Mouse (Mus musculus): Measurements from ENCODE around the gene Traf5. TPM values are rescaled to one million over a fixed set of nuclear protein-coding genes. Genes with fewer than 3 reads are reported as not detected.

Gene Traf5
- polyA plus RNA-seq, 1 experiment from 2014 or later: 20.7 TPM

DNA sequence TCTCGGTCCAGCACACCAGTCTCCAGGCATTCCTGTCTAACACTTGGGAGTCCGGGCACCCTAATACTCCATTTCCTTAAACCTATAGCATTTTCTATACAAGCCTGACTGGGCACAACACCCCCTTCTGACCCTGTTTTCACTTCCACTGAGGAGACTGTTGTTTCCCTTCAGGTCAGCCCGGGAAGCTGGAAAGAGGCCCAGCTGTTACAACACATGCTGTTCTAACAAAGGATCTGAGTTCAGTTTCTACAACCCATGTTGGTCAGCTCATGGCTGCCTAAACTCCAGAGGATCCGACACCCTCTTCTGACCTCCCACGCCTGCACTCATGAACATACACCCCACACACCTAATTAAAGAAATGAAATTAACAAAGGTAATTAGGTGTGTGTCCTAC lies 39.4 kb downstream of the Traf5 start:
- H3K4me3 ChIP-seq (ENCODE audit: low read length): no peak overlapping the region
- H3K9me3 ChIP-seq (ENCODE audit: control insufficient read depth, low read length): no peaks in the 10 kb centered on the region
- H3K9ac ChIP-seq (ENCODE audit: low read depth, low read length): no peak overlapping the region
- peaks cover 10% of the 10 kb centered on the region; the same call in 1 of the 2 replicates for H3K36me3 ChIP-seq (ENCODE audit: control insufficient read depth, insufficient read depth, low read length)
- H3K27ac ChIP-seq (ENCODE audit: low read length): no peak overlapping the region
- no peak for ATAC-seq
- H3K4me1 ChIP-seq (ENCODE audit: control insufficient read depth, insufficient read depth, low read length): no peaks in the 10 kb centered on the region
- H3K4me2 ChIP-seq (ENCODE audit: low read depth, low read length): no peak overlapping the region
- 88% methylated on average over 5 of the region's 5 CpGs for WGBS
- H3K27me3 ChIP-seq (replicated peaks; ENCODE audit: control insufficient read depth, insufficient read depth, low read length): no peaks in the 10 kb centered on the region

DNA sequence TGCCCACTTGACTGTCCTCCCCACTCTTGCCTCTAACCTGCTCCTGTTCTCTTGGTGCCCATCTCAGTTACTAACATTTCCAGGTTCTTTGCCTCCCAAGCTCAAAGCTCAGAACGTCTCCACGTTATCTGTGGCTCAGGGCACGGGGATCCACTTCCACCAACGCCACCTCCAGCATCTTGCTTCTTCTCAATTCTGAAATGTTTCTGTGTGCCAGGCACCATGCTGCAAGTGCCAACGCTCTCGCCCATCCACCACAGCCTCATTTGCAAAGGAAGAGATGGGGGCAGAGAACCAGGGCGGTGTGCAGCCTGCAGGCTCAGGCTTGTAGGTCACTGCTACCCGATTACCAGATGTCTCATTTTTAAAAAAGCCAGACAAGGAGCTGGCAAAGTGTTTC lies 39.9 kb downstream of the Traf5 start:
- Histone ChIP-seq H3K4me3 (ENCODE audit: low read length) (no peak overlapping the region), H3K9me3 (ENCODE audit: control insufficient read depth, low read length) (no peaks in the 10 kb centered on the region), H3K27me3 (replicated peaks; ENCODE audit: control insufficient read depth, insufficient read depth, low read length) (no peaks in the 10 kb centered on the region), H3K4me1 (ENCODE audit: control insufficient read depth, insufficient read depth, low read length) (no peaks in the 10 kb centered on the region), H3K27ac (ENCODE audit: low read length) (no peak overlapping the region), H3K36me3 (ENCODE audit: control insufficient read depth, insufficient read depth, low read length) (peaks cover 10% of the 10 kb centered on the region; the same call in 1 of the 2 replicates), H3K4me2 (ENCODE audit: low read depth, low read length) (no peak overlapping the region), H3K9ac (ENCODE audit: low read depth, low read length) (no peak overlapping the region)
- WGBS: 92% methylated on average over 8 of the region's 8 CpGs
- no peak for ATAC-seq

DNA sequence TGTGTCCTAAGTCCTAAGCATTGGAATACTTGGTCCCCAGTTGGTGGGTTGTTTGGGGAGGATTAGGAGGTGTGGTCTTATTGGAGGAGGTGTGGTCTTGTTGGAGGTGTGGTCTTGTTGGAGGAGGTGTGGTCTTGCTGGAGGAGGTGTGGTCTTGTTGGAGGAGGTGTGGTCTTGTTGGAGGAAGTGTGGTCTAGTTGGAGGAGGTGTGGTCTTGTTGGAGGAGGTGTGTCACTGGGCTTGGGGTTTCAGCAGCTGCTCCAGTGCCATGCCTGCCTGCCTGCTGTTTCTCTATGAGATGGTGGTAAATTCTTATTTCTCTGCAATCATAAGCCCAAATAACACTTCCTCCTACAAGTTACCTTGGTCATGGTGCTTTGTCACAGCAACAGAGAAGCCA lies 93.3 kb downstream of the Traf5 start:
- H3K27me3 ChIP-seq (replicated peaks; ENCODE audit: control insufficient read depth, insufficient read depth, low read length): no peaks in the 10 kb centered on the region
- H3K9ac ChIP-seq (ENCODE audit: low read depth, low read length): no peak overlapping the region
- ATAC-seq: no peak
- no peaks in the 10 kb centered on the region for H3K4me1 ChIP-seq (ENCODE audit: control insufficient read depth, insufficient read depth, low read length)
- H3K4me3 ChIP-seq (ENCODE audit: low read length): no peak overlapping the region
- no peak overlapping the region for H3K4me2 ChIP-seq (ENCODE audit: low read depth, low read length)
- H3K27ac ChIP-seq (ENCODE audit: low read length): no peak overlapping the region
- H3K9me3 ChIP-seq (ENCODE audit: control insufficient read depth, low read length): no peaks in the 10 kb centered on the region
- H3K36me3 ChIP-seq (ENCODE audit: control insufficient read depth, insufficient read depth, low read length): no peaks in the 10 kb centered on the region; the same call in 1 of the 2 replicates

DNA sequence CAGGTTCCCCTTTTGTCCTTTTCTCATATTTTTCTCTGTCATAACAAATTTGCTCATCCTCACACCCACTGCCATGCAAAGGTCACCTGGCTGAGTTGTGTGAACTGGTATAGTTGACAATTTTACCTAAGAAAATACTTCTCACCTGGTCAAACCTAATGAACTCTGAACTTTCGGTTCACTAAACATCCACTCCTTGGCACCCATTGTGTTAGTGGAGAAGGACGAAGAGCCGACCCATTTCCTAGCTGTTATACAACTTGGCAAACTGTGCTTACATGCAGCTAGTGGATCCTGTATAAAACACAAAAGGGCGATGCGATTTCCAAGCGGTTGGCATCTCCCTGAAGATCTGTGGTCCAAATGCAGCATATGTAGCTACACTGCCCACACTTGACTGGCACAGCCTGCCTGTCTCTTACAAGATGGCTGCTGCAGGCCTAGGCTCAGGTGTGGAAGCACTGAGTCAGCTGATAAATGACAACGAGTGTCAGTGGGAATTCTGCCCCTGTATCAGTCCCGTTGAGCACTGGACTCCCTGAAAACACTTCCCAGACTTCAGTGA lies 95.7 kb downstream of the Traf5 start:
- Histone ChIP-seq H3K27ac (ENCODE audit: low read length) (no peak overlapping the region), H3K9ac (ENCODE audit: low read depth, low read length) (no peak overlapping the region), H3K27me3 (replicated peaks; ENCODE audit: control insufficient read depth, insufficient read depth, low read length) (no peaks in the 10 kb centered on the region), H3K4me2 (ENCODE audit: low read depth, low read length) (no peak overlapping the region), H3K36me3 (ENCODE audit: control insufficient read depth, insufficient read depth, low read length) (no peaks in the 10 kb centered on the region; the same call in 1 of the 2 replicates), H3K4me1 (ENCODE audit: control insufficient read depth, insufficient read depth, low read length) (no peaks in the 10 kb centered on the region), H3K9me3 (ENCODE audit: control insufficient read depth, low read length) (no peaks in the 10 kb centered on the region), H3K4me3 (ENCODE audit: low read length) (no peak overlapping the region)
- no peak for ATAC-seq
- WGBS: 91% methylated on average over 8 of the region's 8 CpGs

DNA sequence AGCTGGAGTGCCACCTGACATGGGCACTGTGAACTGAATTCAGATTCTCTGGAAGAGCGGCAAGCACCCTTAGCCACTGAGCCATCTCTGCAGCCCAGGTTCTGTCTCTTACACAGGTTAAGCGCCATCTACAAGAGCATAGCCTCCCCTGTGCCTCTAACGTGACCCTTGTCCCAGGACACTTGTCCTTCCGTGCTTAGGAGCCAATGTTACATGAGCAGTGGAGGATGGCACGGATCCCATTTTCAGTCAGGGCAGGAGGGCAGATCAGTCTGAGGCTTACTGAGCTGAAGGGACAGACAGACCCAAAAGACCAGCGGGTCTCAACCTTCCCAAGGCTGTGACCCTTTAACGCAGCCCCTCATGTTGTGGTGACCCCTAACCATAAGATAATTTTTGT lies 96.4 kb downstream of the Traf5 start:
- H3K4me3 ChIP-seq (ENCODE audit: low read length): no peak overlapping the region
- H3K27me3 ChIP-seq (replicated peaks; ENCODE audit: control insufficient read depth, insufficient read depth, low read length): no peaks in the 10 kb centered on the region
- H3K36me3 ChIP-seq (ENCODE audit: control insufficient read depth, insufficient read depth, low read length): no peaks in the 10 kb centered on the region; the same call in 1 of the 2 replicates
- no peak overlapping the region for H3K27ac ChIP-seq (ENCODE audit: low read length)
- 89% methylated on average over 7 of the region's 7 CpGs for WGBS
- H3K9ac ChIP-seq (ENCODE audit: low read depth, low read length): no peak overlapping the region
- ATAC-seq: no peak
- H3K9me3 ChIP-seq (ENCODE audit: control insufficient read depth, low read length): no peaks in the 10 kb centered on the region
- H3K4me2 ChIP-seq (ENCODE audit: low read depth, low read length): no peak overlapping the region
- H3K4me1 ChIP-seq (ENCODE audit: control insufficient read depth, insufficient read depth, low read length): no peaks in the 10 kb centered on the region

DNA sequence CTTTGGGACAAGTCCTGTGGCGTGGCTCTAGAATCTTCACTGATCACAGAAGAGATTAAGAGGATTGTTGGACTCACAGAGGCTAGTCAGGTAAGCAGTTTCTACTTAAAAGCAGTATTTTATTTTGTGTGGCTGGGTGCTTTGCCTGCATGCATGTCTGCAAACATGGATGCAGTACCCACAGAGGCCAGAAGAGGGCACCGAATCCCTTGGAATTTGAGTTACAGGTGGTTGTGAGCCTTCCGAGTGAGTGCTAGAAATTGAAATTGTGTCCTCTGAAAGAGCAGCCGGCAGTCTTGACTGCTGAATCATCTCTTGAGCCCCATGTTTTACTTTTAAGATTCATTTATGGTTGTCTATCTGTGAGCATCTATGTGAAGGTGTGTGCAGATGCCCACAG lies 96.9 kb downstream of the Traf5 start:
- Histone ChIP-seq H3K4me3 (ENCODE audit: low read length) (no peak overlapping the region), H3K9ac (ENCODE audit: low read depth, low read length) (no peak overlapping the region), H3K36me3 (ENCODE audit: control insufficient read depth, insufficient read depth, low read length) (no peaks in the 10 kb centered on the region; the same call in 1 of the 2 replicates), H3K27me3 (replicated peaks; ENCODE audit: control insufficient read depth, insufficient read depth, low read length) (no peaks in the 10 kb centered on the region), H3K27ac (ENCODE audit: low read length) (no peak overlapping the region), H3K9me3 (ENCODE audit: control insufficient read depth, low read length) (no peaks in the 10 kb centered on the region), H3K4me1 (ENCODE audit: control insufficient read depth, insufficient read depth, low read length) (no peaks in the 10 kb centered on the region), H3K4me2 (ENCODE audit: low read depth, low read length) (no peak overlapping the region)
- WGBS: 69% methylated on average over 4 of the region's 4 CpGs
- no peak for ATAC-seq

DNA sequence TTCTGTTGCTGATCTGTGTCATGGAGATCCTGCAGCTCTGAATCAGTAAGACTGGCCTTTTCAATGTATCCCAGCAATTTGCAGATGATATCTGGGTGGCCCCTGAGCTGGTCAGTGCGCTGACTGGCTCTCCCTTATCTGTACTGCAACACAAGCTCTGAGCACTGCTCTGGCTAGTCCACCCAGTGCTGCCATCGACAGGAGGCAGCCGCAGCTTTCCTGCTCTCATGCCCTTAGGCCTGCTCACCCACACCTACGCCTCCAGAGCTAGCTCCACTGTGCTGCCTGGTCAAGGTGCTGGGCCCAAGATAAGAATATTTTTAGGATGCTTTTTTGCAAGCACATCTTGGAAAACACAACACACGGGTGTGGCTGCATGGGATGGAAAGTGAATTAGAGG lies 97.9 kb downstream of the Traf5 start:
- H3K36me3 ChIP-seq (ENCODE audit: control insufficient read depth, insufficient read depth, low read length): no peaks in the 10 kb centered on the region; the same call in 1 of the 2 replicates
- H3K9me3 ChIP-seq (ENCODE audit: control insufficient read depth, low read length): no peaks in the 10 kb centered on the region
- H3K9ac ChIP-seq (ENCODE audit: low read depth, low read length): no peak overlapping the region
- H3K27me3 ChIP-seq (replicated peaks; ENCODE audit: control insufficient read depth, insufficient read depth, low read length): no peaks in the 10 kb centered on the region
- 75% methylated on average over 5 of the region's 5 CpGs for WGBS
- no peak overlapping the region for H3K4me2 ChIP-seq (ENCODE audit: low read depth, low read length)
- H3K4me3 ChIP-seq (ENCODE audit: low read length): no peak overlapping the region
- no peak overlapping the region for H3K27ac ChIP-seq (ENCODE audit: low read length)
- no peaks in the 10 kb centered on the region for H3K4me1 ChIP-seq (ENCODE audit: control insufficient read depth, insufficient read depth, low read length)
- ATAC-seq: no peak

DNA sequence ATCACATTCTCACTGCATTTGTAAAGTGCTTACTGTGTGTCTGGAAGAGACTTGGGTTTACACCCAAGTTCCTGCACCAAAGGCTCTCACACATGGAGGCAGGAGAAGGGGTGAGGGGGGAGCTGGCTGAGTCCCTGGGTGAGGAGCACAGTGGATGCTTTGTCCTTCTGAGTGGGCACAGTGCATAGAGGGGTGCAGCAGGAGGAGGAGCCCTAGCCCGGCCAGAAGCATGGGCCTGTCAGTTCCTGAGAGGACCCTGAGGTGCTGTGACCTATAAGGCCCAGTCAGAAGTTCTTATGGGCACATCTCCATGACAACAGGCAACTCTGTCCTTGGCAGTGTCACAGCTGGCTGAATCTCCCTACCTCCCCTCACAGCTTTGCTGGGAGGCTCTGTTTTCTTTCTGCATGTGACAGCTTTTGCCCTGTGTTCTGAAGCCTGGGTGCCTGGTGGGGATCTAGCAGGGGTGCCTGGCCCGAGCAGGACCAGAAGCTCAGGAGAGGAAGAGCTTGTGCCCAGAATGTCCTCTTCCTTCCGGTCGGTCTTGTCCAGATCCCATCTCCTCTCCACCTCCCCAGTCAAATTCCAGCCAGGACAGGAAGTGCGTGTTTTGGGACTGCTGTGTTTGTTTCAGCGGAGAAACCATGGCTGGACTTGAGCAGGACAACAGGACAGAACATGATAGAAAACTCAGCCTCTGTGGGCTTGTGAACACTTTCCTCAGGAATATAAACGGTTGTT lies 100.1 kb downstream of the Traf5 start:
- WGBS: 49% methylated on average over 7 of the region's 7 CpGs
- Histone ChIP-seq H3K9me3 (ENCODE audit: control insufficient read depth, low read length) (no peaks in the 10 kb centered on the region), H3K9ac (ENCODE audit: low read depth, low read length) (0 out of 2 replicates have a peak overlapping the region, but pooled peaks have one; percentile 2), H3K27ac (ENCODE audit: low read length) (no peak overlapping the region), H3K36me3 (ENCODE audit: control insufficient read depth, insufficient read depth, low read length) (no peaks in the 10 kb centered on the region), H3K27me3 (replicated peaks; ENCODE audit: control insufficient read depth, insufficient read depth, low read length) (no peaks in the 10 kb centered on the region), H3K4me1 (ENCODE audit: control insufficient read depth, insufficient read depth, low read length) (peaks cover 6% of the 10 kb centered on the region; the same call in 1 of the 2 replicates), H3K4me2 (ENCODE audit: low read depth, low read length) (no peak overlapping the region), H3K4me3 (ENCODE audit: low read length) (no peak overlapping the region)
- no peak for ATAC-seq

DNA sequence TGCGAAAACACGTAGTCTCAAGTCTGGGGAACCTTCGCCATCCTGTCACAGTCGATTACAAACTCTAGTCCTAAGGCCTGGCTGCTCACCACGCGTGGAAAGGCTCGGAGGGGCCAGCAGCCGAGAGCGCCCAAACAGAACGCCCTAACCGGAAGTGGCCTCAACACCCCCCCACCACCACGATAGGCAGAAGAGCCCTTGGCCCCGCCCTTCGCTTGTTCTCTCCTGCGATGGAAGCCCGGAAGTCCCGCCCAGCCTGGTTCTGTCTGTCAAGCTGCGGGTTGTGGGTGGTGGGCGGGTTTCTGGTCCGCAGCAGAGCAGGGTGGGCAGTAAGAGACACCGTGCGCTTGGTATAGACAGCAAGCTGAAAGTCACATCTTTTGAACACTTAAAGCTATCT lies 102.4 kb downstream of the Traf5 start:
- Histone ChIP-seq H3K4me1 (ENCODE audit: control insufficient read depth, insufficient read depth, low read length) (peaks cover 7% of the 10 kb centered on the region; the same call in 1 of the 2 replicates), H3K9me3 (ENCODE audit: control insufficient read depth, low read length) (no peaks in the 10 kb centered on the region), H3K4me3 (ENCODE audit: low read length) (peak overlapping the region; percentile 66), H3K27me3 (replicated peaks; ENCODE audit: control insufficient read depth, insufficient read depth, low read length) (no peaks in the 10 kb centered on the region), H3K36me3 (ENCODE audit: control insufficient read depth, insufficient read depth, low read length) (no peaks in the 10 kb centered on the region), H3K27ac (ENCODE audit: low read length) (peak overlapping the region; percentile 85), H3K9ac (ENCODE audit: low read depth, low read length) (peak overlapping the region; percentile 80), H3K4me2 (ENCODE audit: low read depth, low read length) (peak overlapping the region; percentile 71)
- ATAC-seq: peak; percentile 96
- WGBS: under 1% methylated on average over 22 of the region's 22 CpGs
